Mouse (Mus musculus) adrenal gland, adult 18-20 months (tissue): ENCODE measurements around the gene Cfi. TPM values are rescaled to one million over a fixed set of nuclear protein-coding genes. Genes with fewer than 3 reads are reported as not detected.

Source experiments
- DNase-seq, 2 experiments: peaks; one replicate each; pipeline ENCODE4 v3.0.0; 2021 to 2022; ENCODE audit warnings: low spot score in 2 of 2
- total RNA-seq, 2 experiments: library from RNA; stranded (reverse); gene quantifications; 1 replicate in 1 of 2; 2 replicates in 1 of 2; pipeline ENCODE4 v1.2.3; 2021

Gene Cfi
- total RNA-seq, 2 experiments from 2014 or later: 0.30 TPM; not detected in 1

DNA sequence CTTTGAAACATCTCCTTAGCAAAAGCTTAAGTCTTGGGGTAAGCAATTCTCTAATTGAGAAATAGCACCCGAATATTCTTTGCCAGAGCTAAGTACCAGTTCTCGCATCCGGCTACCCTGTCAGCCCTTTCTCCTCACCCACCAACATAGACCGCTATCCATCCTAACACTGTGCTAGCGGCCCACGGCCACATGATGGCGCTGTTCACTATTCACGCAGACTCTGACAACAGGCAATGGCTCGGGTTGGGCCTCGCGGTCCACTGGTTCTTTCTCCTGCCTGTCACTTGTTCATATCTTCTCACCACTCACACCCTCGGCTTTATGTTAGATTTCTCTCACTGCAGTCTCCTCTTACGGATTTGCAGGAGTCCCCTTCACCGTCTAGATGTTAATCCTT is 28.0 kb downstream of the Cfi start:
- DNase-seq: peak; percentile 65 to 67

DNA sequence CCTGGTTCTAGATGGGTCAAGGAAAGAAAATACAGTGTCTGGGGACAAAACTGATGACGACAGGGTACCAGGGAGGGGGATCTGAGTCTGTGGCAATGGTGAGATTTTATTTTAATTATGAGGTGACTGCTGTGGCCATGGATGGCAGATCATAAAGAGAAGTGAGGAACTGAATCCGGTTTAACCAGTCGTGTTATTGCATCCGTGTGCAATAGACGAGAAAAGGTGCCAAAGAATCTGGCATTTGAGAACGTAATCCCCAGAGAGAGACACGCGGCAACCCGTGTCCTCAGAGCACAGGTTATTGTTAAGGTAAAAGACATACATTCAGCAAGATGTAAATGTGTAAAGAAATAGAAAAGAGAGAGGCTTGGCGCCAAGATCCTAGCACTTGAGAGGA is 41.6 kb downstream of the Cfi start:
- no peak for DNase-seq

GRCm38 (mm10) chr3:129878405-129879021 is 42.8 kb downstream of the Cfi start, which contains the start of gene Pla2g12a:
Gene Pla2g12a (plus strand): TSS chr3:129878606.
- peak; percentile 93 for DNase-seq

- DNase-seq: peak; percentile 25 to 35
These were observed 43.6 kb downstream of the Cfi start for GRCm38 (mm10) chr3:129879131-129879757.

- DNase-seq: no peak
These were observed 44.2 kb downstream of the Cfi start for GRCm38 (mm10) chr3:129879913-129880312.

DNA sequence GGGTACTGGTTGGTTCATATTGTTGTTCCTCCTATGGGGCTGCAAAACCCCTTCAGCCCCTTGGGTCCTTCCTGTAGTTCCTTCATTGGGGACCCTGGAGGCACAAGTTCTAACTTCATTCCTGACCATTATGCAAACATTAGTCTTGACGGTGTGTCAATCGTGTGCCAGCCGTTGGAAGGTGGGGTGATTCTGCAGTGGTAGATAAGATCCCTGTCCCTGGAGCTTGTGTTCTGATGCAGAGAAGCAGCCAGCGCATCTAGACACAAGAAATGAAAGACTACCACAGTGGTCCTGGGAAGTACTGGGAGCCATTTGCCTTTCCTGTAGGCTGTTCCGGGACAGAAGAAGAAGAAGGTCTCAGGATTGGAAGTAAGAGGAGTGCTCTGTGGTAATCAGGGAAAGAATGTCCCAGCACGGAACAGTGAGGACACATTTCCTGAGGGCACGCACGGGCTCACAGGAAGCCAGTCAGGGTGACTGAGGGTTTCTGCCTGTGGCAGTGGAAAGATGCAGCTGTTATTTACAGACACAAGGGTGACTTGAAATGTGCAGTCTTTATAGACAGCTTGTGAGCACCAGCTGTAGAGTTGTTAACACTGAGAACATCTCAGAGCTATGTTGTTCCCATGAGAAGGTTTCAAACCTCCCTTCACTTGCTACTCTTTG is 45.4 kb downstream of the Cfi start:
- DNase-seq: no peak

GRCm38 (mm10) chr3:129885577-129885976 is 49.9 kb downstream of the Cfi start:
- no peak for DNase-seq

DNA sequence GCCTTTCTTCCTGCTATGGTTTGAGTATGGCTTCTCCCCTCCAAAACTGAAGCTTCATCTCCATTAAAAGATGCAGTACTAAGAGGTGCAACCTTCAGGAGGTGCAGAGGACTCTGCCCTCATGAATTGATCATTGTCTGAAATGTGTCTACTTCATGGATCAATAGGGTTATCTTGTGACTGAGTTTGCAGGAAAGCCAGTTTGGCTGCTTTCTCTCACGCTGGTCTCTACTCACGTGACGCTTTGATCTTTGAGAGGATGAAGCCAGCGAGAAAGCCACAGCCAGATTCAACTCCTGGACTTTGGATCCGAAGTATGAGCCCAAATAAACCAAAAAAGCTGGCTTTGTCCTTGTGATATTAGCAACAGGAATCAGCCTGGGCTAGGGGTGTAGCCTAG is 50.7 kb downstream of the Cfi start:
- DNase-seq: no peak

- no peak for DNase-seq
These were observed 52.3 kb downstream of the Cfi start for GRCm38 (mm10) chr3:129887779-129888517.

DNA sequence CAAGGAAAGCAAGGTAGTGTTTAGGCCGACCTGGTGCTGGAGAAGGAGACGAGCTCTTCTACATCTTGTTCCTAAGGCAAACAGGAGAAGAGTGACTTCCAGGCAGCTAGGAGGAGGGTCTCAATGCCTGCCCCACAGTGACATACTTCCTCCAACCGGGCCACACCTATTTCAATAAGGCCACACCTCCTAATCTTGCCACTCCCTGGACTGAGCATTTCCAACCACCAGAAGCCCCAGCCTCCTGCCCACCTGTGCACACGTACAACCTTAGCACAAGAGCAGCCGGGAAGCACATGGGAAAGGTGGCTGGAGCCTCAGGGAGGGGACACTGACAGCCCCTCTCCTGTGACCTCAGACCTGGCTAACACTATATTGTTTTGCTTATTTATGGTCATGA is 56.3 kb downstream of the Cfi start:
- DNase-seq: no peak

- DNase-seq: no peak
These were observed 57.5 kb downstream of the Cfi start for GRCm38 (mm10) chr3:129893143-129893542.

- DNase-seq: no peak
These were observed 60.9 kb downstream of the Cfi start for GRCm38 (mm10) chr3:129896591-129896990.

- DNase-seq: no peak
These were observed 63.2 kb downstream of the Cfi start for GRCm38 (mm10) chr3:129898886-129899285.

DNA sequence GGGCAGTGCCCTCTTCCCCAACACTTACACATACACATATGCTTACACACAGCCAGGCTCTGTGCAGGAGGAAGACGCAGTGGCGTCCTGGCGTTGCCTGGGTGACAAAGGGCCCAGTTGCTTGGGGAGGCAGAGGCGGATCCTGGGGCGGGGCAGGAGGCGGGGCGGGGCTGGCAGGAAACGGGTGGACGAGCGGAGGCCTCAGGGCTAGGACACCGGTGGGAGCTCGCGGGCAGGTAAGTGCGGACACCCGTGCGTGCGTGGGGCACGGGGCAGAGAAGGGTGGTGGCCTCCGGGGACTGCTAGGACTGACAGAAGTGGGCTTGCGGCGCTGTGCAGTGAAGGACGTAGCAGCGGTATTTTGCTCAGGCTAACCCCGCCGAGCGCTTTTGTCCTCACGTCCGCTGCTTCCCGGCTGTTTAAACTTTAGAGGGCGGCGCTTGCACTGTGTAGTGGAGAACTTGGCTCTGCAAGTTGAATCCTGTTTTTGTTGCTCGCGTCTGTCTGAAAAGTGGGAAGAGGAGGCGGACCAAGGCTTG is 65.7 kb downstream of the Cfi start, which contains the start of gene Casp6:
Gene Casp6 (plus strand): TSS at position 155 of the 539 bp plus-strand sequence.
- peak; percentile 78 to 81 for DNase-seq

- DNase-seq: no peak
These were observed 67.7 kb downstream of the Cfi start for GRCm38 (mm10) chr3:129903369-129903768.

DNA sequence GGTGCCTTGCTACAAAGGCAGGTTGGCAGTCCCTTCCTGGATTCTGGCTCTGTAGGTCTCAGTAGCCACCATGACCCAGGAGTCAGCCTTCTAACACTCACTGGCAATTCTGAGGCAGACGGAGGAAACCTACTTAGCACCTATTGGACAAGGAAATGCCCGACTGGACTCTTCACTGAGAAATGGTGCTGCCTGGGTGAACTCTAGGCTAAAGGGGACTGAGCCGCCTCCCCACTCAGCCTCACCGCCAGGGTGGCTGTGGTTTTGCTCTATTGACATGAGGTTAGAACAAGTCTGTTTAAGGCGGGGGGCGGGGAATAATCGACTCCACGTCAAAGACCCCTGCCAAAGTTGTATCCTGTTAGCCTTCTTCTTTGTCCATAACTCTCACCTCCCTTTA is 68.2 kb downstream of the Cfi start:
- DNase-seq: no peak

GRCm38 (mm10) chr3:129904381-129905132 is 68.9 kb downstream of the Cfi start:
- DNase-seq: no peak

DNA sequence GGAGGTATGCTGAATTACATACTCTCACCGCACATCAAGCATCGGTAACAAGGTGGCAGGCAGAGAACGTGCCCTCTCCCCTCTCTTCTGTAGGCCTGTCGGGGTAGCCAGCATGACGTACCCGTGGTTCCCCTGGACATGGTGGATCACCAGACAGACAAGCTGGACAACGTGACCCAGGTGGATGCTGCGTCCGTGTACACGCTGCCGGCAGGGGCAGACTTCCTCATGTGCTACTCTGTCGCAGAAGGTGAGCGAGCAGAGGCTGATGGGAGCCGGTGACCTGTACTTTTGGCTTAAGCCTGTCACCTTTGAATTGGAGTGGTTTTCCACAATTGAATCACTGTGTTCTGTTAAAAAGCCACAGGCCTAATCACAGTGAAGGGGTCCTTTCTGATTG is 76.3 kb downstream of the Cfi start:
- no peak for DNase-seq

- no peak for DNase-seq
These were observed 77.6 kb downstream of the Cfi start for GRCm38 (mm10) chr3:129913241-129913640.

DNA sequence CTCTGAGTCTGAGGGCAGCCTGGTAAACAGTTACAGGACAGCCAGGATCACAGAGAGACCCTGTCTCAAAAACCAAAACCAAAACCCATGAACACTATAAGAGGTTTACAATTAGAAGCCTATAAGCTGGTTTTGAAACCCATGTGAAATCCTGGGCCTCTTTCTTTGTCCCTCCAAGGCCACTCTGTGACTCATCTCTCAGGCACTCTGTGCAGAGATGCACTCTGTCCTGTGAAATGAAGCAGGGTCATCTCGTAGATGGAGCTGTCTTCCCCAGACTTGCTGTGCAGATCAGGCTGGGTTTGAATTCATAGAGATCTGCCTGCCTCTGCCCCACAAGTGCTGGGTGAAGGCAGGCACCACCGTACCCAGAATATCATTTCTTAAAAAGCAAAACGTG is 81.7 kb downstream of the Cfi start:
- DNase-seq: no peak

DNA sequence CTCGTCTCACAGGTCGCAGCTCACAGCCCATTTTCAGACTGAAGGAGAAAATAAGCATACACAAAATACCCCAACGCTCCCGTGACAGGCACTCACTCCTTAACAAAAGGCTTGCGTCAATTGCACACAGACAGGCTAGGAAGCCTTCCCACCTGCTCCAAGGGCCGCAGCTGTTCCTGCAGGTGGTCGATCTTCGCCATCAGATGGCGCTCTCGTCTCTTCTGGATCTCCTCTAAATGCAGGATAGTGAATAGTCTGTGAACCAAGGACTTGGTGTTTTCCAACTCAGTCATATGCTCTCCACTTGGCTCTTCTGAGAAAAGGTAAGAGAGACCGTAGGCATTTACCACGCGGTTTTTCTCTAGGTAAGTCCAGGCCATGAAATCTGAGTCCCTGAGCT is 82.8 kb downstream of the Cfi start:
- peak; percentile 60 to 67 for DNase-seq
